Mouse (Mus musculus) stomach, embryonic 14.5 days (tissue): ENCODE measurements around the gene Nabp1. TPM values are rescaled to one million over a fixed set of nuclear protein-coding genes. Genes with fewer than 3 reads are reported as not detected.

Experiments used
- ATAC-seq: fragments of 200-750 bp; cut with Nextera tagmentation; 2 replicates; pipeline ENCODE4 v1.8.0; 2017; ENCODE audit warnings: low read depth, moderate TSS enrichment; ENCODE audit not compliant: insufficient number of reproducible peaks, insufficient read depth, low FRiP score
- H3K27ac ChIP-seq: fragments of 300-500 bp; sonication (generic); 2 replicates; pipeline ENCODE4 v1.5.1; 2014; ENCODE audit warnings: mild to moderate bottlenecking, low read length, moderate library complexity, mixed read lengths
- H3K27me3 ChIP-seq: fragments of 300-500 bp; sonication (generic); 2 replicates; pipeline ENCODE4 v1.6.1; 2014; ENCODE audit warnings: low read length, control low read depth, mixed read lengths; ENCODE audit not compliant: control insufficient read depth, insufficient read depth
- H3K36me3 ChIP-seq: fragments of 300-500 bp; sonication (generic); 2 replicates; pipeline ENCODE4 v1.6.1; 2014; ENCODE audit warnings: mild to moderate bottlenecking, control low read depth, low read length, moderate library complexity, mixed read lengths; ENCODE audit not compliant: control insufficient read depth, insufficient read depth
- H3K4me1 ChIP-seq: fragments of 300-500 bp; sonication (generic); 2 replicates; pipeline ENCODE4 v1.6.1; 2014; ENCODE audit warnings: low read length, control low read depth, mixed read lengths; ENCODE audit not compliant: control insufficient read depth, insufficient read depth
- H3K4me2 ChIP-seq: fragments of 300-500 bp; sonication (generic); replicated peaks from 2 replicates; pipeline ENCODE4 v1.6.1; 2014; ENCODE audit warnings: low read depth, low read length, control low read depth
- H3K4me3 ChIP-seq: fragments of 300-500 bp; sonication (generic); 2 replicates; pipeline ENCODE4 v1.5.1; 2014; ENCODE audit warnings: low read depth, low read length, control low read depth
- H3K9ac ChIP-seq: fragments of 300-500 bp; sonication (generic); replicated peaks from 2 replicates; pipeline ENCODE4 v1.6.1; 2014; ENCODE audit warnings: low read depth, mild to moderate bottlenecking, control low read depth, low read length, moderate library complexity, mixed read lengths
- H3K9me3 ChIP-seq: fragments of 300-500 bp; sonication (generic); 2 replicates; pipeline ENCODE4 v1.6.1; 2016; ENCODE audit warnings: low read depth, low read length, control low read depth; ENCODE audit not compliant: control insufficient read depth
- WGBS: fragments of 180-500 bp; shearing (Covaris S2); extraction: QIAGEN DNeasy Blood & Tissue Kit; methylation state at CpG from one replicate; pipeline ENCODE4 v1.1.7; 2014; 5-methylcytosine and 5-hydroxymethylcytosine counted together
- polyA plus RNA-seq: library from polyadenylated mRNA; unstranded; fragments of >200 nt; fragmentation: Nextera tagmentation; extraction: Ambion mirVana; gene quantifications from 2 replicates; pipeline ENCODE4 v1.2.1, GENCODE M21; 2014

Nabp1 gene
- polyA plus RNA-seq, 1 experiment from 2014 or later, result 12.6 TPM

DNA sequence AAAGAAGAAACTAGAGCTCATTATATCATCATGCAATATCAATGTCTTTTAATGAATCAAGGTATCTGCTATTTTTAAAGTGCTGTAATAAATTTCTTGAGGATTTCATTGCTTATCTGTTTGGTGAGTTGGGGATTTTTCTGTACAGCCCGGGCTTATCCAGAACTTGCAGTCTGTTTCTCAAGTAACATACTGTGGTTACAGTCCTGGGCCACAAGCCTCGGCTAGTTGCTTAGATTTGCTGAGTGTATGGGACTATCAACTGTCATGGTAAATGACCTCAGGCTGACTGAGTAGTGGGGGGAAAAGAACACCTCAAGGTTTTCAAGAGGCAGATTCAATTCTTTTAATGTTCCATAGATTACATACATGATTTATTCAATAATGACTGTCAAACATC is 24.8 kb upstream of the Nabp1 start:
- ATAC-seq, result no peak
- Histone ChIP-seq H3K4me1 (no peaks in the 10 kb centered on the region), H3K27ac (no peak overlapping the region), H3K27me3 (no peaks in the 10 kb centered on the region), H3K4me3 (no peak overlapping the region), H3K4me2 (no peak overlapping the region), H3K36me3 (no peaks in the 10 kb centered on the region), H3K9ac (no peak overlapping the region), H3K9me3 (no peaks in the 10 kb centered on the region)
- WGBS, result 48% methylated on average over 2 of the region's 2 CpGs

- no peak for ATAC-seq
- Histone ChIP-seq H3K9me3 (no peaks in the 10 kb centered on the region), H3K4me1 (no peaks in the 10 kb centered on the region), H3K9ac (no peak overlapping the region), H3K27ac (no peak overlapping the region), H3K4me2 (no peak overlapping the region), H3K36me3 (no peaks in the 10 kb centered on the region), H3K4me3 (no peak overlapping the region), H3K27me3 (no peaks in the 10 kb centered on the region)
- 87% methylated on average over 5 of the region's 5 CpGs for WGBS
Observed at GRCm38 (mm10) chr1:51502353-51502752, 24.1 kb upstream of the Nabp1 start.

DNA sequence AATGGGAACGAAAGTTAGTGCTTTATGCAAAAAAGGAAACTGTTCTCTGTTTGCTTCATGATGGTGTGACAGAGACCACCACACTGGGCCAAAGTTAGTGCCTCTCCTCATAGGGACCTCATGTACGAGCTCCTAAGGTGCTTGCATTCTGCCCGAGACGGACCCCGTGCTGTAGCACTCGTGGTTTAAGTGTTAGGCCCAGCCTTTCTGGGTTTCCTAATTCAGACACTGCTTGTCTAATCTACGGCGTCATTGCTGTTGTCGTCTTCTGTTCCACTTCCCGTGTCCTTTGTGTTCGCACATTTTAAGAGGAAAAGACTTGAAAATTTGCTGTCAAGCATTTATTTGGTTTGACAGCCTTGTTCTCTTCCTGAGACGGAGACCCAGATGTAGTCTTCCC is 23.0 kb upstream of the Nabp1 start:
- no peaks in the 10 kb centered on the region for H3K27me3 ChIP-seq
- ATAC-seq, result no peak
- 84% methylated on average over 12 of the region's 12 CpGs for WGBS

DNA sequence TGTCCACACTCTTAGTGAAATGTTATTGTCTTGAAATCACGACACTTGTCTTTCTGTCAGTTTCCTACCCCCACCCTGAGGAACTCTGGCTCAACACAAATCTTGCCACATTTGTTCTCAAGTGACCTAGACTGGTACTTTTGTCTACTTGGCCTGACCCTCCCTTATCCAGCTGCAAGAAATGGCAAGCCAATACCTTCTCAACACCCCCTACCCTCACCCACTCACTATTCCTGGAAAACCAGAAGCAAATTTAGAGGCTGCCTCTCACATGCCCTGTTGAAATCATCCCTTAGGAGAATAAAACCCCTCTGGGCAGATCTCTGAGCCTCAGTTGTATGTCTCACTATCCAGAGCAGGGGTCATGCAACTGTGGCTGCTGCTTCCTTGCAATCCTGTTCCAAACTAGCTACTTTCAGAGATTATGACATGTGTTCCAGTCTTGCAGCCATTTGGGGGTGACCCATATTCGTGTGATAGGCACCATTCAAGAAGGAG is 20.4 kb upstream of the Nabp1 start:
- H3K27ac ChIP-seq, result no peak overlapping the region
- ATAC-seq, result no peak

More for the DNA sequence above, 23.0 kb upstream of the Nabp1 start:
- Histone ChIP-seq H3K4me2 (no peak overlapping the region), H3K27ac (no peak overlapping the region), H3K9me3 (no peaks in the 10 kb centered on the region), H3K4me3 (no peak overlapping the region), H3K36me3 (no peaks in the 10 kb centered on the region), H3K9ac (no peak overlapping the region), H3K4me1 (no peaks in the 10 kb centered on the region)

GRCm38 (mm10) chr1:51496163-51496562 is 17.9 kb upstream of the Nabp1 start:
- Histone ChIP-seq H3K4me3 (no peak overlapping the region), H3K36me3 (no peaks in the 10 kb centered on the region), H3K27me3 (no peaks in the 10 kb centered on the region), H3K27ac (no peak overlapping the region), H3K9ac (no peak overlapping the region), H3K4me1 (no peaks in the 10 kb centered on the region), H3K4me2 (no peak overlapping the region), H3K9me3 (no peaks in the 10 kb centered on the region)
- 92% methylated on average over 1 of the region's 1 CpGs for WGBS
- no peak for ATAC-seq

More for the DNA sequence above, 20.4 kb upstream of the Nabp1 start:
- Histone ChIP-seq H3K36me3 (no peaks in the 10 kb centered on the region), H3K4me3 (no peak overlapping the region), H3K4me2 (no peak overlapping the region), H3K4me1 (no peaks in the 10 kb centered on the region), H3K9me3 (no peaks in the 10 kb centered on the region), H3K9ac (no peak overlapping the region), H3K27me3 (no peaks in the 10 kb centered on the region)
- 76% methylated on average over 2 of the region's 2 CpGs for WGBS

GRCm38 (mm10) chr1:51493592-51494307 is 15.5 kb upstream of the Nabp1 start:
- WGBS, result 81% methylated on average over 7 of the region's 7 CpGs
- H3K27ac ChIP-seq, result no peak overlapping the region
- no peak for ATAC-seq

DNA sequence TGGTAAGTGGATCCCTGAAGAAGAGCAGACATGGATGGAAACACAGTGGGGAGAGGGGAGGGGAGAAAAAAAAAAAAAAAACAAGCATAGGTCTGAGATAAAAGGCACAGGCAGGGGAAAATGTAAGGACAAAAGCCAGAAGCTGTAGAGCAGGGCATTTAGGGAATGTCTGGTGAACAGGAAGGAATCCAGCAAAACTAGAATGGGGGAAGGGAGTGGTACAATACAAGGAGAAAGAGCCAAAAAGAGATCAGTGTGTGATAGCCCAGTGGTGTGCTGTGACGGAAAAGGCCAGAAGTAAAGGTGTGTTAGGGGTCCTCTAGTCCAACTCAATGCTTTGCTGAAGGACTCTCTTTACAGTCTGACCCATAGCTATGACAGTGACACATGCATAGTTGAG is 8.1 kb upstream of the Nabp1 start:
- no peak for ATAC-seq
- whole genome bisulfite sequencing, result 73% methylated on average over 1 of the region's 1 CpGs
- no peaks in the 10 kb centered on the region for H3K36me3 ChIP-seq
- H3K4me2 ChIP-seq, result no peak overlapping the region
- no peaks in the 10 kb centered on the region for H3K9me3 ChIP-seq
- no peak overlapping the region for H3K27ac ChIP-seq
- no peak overlapping the region for H3K9ac ChIP-seq
- H3K27me3 ChIP-seq, result no peaks in the 10 kb centered on the region
- peaks cover 8% of the 10 kb centered on the region for H3K4me1 ChIP-seq
- no peak overlapping the region for H3K4me3 ChIP-seq

More at GRCm38 (mm10) chr1:51493592-51494307, 15.5 kb upstream of the Nabp1 start:
- no peaks in the 10 kb centered on the region for H3K36me3 ChIP-seq
- no peak overlapping the region for H3K9ac ChIP-seq
- H3K4me3 ChIP-seq, result no peak overlapping the region
- no peak overlapping the region for H3K4me2 ChIP-seq
- no peaks in the 10 kb centered on the region for H3K4me1 ChIP-seq
- no peaks in the 10 kb centered on the region for H3K27me3 ChIP-seq
- no peaks in the 10 kb centered on the region for H3K9me3 ChIP-seq

DNA sequence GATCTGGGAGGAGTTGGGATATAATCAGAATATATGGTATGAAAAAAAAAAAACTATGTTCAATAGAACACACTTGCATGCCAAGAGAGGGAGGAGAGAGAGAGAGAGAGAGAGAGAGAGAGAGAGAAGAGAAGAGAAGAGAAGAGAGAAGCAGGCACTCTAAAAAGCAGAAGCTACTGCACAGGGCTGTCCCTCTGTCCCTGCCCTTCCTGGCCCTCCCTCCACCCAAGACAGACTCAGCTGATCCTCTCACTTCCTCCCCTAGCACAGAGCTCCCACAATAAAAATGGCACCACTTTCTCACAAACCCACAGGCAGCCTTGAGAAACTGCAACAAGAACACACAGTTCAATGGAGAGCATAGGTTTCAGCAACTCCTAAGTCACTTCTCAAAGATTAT is 2.2 kb upstream of the Nabp1 start:
- no peak for ATAC-seq
- no peak overlapping the region for H3K4me3 ChIP-seq
- H3K36me3 ChIP-seq, result no peaks in the 10 kb centered on the region

GRCm38 (mm10) chr1:51479691-51480090 is 1.5 kb upstream of the Nabp1 start:
- no peak for ATAC-seq
- Histone ChIP-seq H3K27ac (no peak overlapping the region), H3K4me1 (no peaks in the 10 kb centered on the region; the same call in 1 of the 2 replicates), H3K9me3 (no peaks in the 10 kb centered on the region), H3K4me2 (no peak overlapping the region), H3K27me3 (no peaks in the 10 kb centered on the region), H3K9ac (no peak overlapping the region), H3K4me3 (no peak overlapping the region), H3K36me3 (no peaks in the 10 kb centered on the region)
- WGBS, result 88% methylated on average over 1 of the region's 1 CpGs

More for the DNA sequence above, 2.2 kb upstream of the Nabp1 start:
- Histone ChIP-seq H3K9me3 (no peaks in the 10 kb centered on the region), H3K9ac (no peak overlapping the region), H3K4me1 (no peaks in the 10 kb centered on the region; the same call in 1 of the 2 replicates), H3K4me2 (no peak overlapping the region), H3K27me3 (no peaks in the 10 kb centered on the region), H3K27ac (no peak overlapping the region)
